Mouse (Mus musculus): ENCODE data around the gene Ttc29. TPM values are rescaled to one million over a fixed set of nuclear protein-coding genes. Genes with fewer than 3 reads are reported as not detected.

Gene Ttc29
- 6.1 TPM for polyA plus RNA-seq (2014; fragmentation: Illumina TruSeq; extraction: RNeasy Lipid Tissue Mini Kit (QIAGEN cat#74804); ENCODE audit: low read depth, low replicate concordance)

DNA sequence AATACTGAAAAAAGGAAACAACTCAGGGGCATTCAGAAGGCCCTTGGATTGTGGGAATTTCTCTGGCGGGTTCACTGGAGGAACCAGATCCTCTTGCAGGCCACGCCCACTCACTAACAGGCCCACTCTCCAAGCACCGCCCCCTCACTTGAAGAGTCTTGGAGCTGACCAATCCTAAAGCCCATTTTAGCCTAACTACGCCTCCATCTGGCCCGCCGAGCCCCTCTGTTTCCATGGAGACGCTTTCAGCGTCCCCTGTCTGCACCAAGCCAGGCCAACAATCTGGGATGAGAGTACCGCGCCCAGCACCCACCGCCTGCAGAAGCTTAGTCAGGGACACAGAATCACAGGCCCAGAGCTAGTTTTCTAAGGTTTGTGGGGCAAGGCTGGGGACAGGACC is at the start of gene Ttc29:
TSS of gene Ttc29 (plus strand) at position 224 of the 400 bp plus-strand sequence.

DNA sequence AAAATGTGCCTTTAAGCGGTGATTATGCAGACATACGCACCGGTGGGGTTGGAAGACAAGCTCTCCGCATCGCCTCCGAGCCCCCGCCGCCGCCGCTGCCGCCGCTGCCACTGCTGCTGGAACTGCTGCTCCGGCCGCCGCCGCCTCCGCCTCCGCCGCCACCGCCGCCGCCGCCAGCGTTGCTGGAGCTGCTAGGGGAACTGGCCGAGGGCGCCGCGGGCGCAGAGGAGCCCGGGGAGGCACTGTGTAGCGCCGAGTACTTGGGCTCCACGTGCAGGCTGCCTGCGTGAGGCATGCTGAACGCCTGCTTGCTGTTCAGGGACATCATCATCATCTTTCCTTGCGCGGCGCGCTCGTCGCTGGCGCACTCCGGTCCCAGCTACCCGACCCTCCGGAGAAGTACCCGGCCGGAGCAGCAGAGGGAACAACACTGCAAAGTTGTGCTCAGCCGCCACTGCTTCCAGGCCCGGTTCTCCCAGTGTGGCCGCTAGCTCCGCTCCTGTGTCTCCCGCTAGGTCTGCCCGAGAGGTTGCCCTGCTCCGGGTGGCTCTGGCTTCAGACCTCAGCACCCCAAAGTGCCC is 223.1 kb downstream of the Ttc29 start, which contains the start of gene Pou4f2:
TSS of gene Pou4f2 (minus strand) at position 575 of the 581 bp plus-strand sequence.

Other genes starting within 250 kb of the Ttc29 start
- gene Pou4f2, start 223.3 kb downstream of the Ttc29 start, polyA plus RNA-seq (2014; fragmentation: Illumina TruSeq; extraction: RNeasy Lipid Tissue Mini Kit (QIAGEN cat#74804); ENCODE audit: low read depth, low replicate concordance): not detected